ENCODE assay signal across 7 mouse cellular contexts in genomic region chrX:74392535-74393443, GRCm38 (mm10). TPM values are rescaled to one million over a fixed set of nuclear protein-coding genes. Genes with fewer than 3 reads are reported as not detected.
DNase-seq lines count a peak whose midpoint lies in the region; ATAC-seq and TF ChIP-seq lines count a peak whose summit lies in the region.

Gene Fam3a, minus strand, starts transcription at chrX:74393272.
Gene Ikbkg, plus strand, starts transcription at chrX:74393290.

- H3K27ac ChIP-seq in embryonic facial prominence, embryonic 11.5 days (replicated peaks; ENCODE audit: low read depth, low read length), result no peak within 1 kb of the TSS; the same call in 1 of the 2 replicates
- peak within 1 kb of the TSS; percentile 86 for H3K27ac ChIP-seq in limb, embryonic 12.5 days
- H3K27ac ChIP-seq in midbrain, embryonic 15.5 days, result peak within 1 kb of the TSS; percentile 87
- peak within 1 kb of the TSS; percentile 92 for H3K27ac ChIP-seq in spleen, adult 2 months (ENCODE audit: insufficient read depth, low read length)

- DNase-seq in adrenal gland, postnatal 14 days, result peak; percentile 88
- peak; percentile 86 for DNase-seq in embryonic facial prominence, embryonic 11.5 days (ENCODE audit: low spot score)
- peak; percentile 81 for DNase-seq in kidney, adult 18-20 months
- peak; percentile 81 for DNase-seq in spleen, adult 2 months (ENCODE audit: low read depth in 1 of 2, low spot score in 2 of 2)

- peak; percentile 41; the same call in 1 of the 2 replicates for TF ChIP-seq CTCF in spleen, adult 2 months (IDR thresholded peaks at IDR 0.05; ENCODE audit: extremely low read depth, insufficient read depth, insufficient read length, insufficient replicate concordance)

- H3K4me3 ChIP-seq in embryonic facial prominence, embryonic 11.5 days (ENCODE audit: low read depth, low read length), result peak within 1 kb of the TSS; percentile 48
- peak within 1 kb of the TSS; percentile 51 for H3K4me3 ChIP-seq in limb, embryonic 12.5 days (replicated peaks)
- H3K4me3 ChIP-seq in midbrain, embryonic 15.5 days, result peak within 1 kb of the TSS; percentile 47
- peak within 1 kb of the TSS; percentile 73 for H3K4me3 ChIP-seq in spleen, adult 2 months (ENCODE audit: extremely low read depth, insufficient read depth, insufficient read length)

- no peaks in the 10 kb centered on the region for H3K4me1 ChIP-seq in embryonic facial prominence, embryonic 11.5 days (ENCODE audit: control insufficient read depth, insufficient read depth, low read length)
- H3K4me1 ChIP-seq in limb, embryonic 12.5 days (replicated peaks), result 0 out of 2 replicates have a peak, but pooled peaks cover 2% of the 10 kb centered on the region
- peaks cover 16% of the 10 kb centered on the region for H3K4me1 ChIP-seq in midbrain, embryonic 15.5 days
- H3K4me1 ChIP-seq in spleen, adult 2 months (ENCODE audit: control insufficient read depth, insufficient read depth, insufficient read length), result peaks cover 4% of the 10 kb centered on the region; the same call in 1 of the 2 replicates

- no peaks in the 10 kb centered on the region for H3K9me3 ChIP-seq in embryonic facial prominence, embryonic 11.5 days (replicated peaks; ENCODE audit: control insufficient read depth, low read length)
- H3K9me3 ChIP-seq in limb, embryonic 12.5 days, result no peaks in the 10 kb centered on the region
- no peaks in the 10 kb centered on the region for H3K9me3 ChIP-seq in midbrain, embryonic 15.5 days

- TF ChIP-seq POLR2A in spleen, adult 2 months (IDR thresholded peaks at IDR 0.05; ENCODE audit: low read depth, low read length), result peak; percentile 36

- ATAC-seq in embryonic facial prominence, embryonic 11.5 days (replicated peaks; ENCODE audit: insufficient number of reproducible peaks, low FRiP score, low TSS enrichment, low read depth), result peak; percentile 99
- peak; percentile 100 for ATAC-seq in granulocyte monocyte progenitor cell, adult 5-6 weeks (replicated peaks; ENCODE audit: poor library complexity, severe bottlenecking)
- ATAC-seq in limb, embryonic 12.5 days (ENCODE audit: insufficient number of reproducible peaks, insufficient read depth, low FRiP score, low TSS enrichment, low read depth), result peak; percentile 100
- peak; percentile 100 for ATAC-seq in midbrain, embryonic 15.5 days (replicated peaks)

- H3K9ac ChIP-seq in embryonic facial prominence, embryonic 11.5 days (replicated peaks; ENCODE audit: low read length), result peak within 1 kb of the TSS; percentile 84
- H3K9ac ChIP-seq in limb, embryonic 12.5 days (replicated peaks), result peak within 1 kb of the TSS; percentile 78
- peak within 1 kb of the TSS; percentile 58 for H3K9ac ChIP-seq in midbrain, embryonic 15.5 days

- H3K36me3 ChIP-seq in embryonic facial prominence, embryonic 11.5 days (replicated peaks; ENCODE audit: control insufficient read depth, insufficient read depth, low read depth, low read length), result no peaks in the 10 kb centered on the region
- H3K36me3 ChIP-seq in limb, embryonic 12.5 days, result no peaks in the 10 kb centered on the region
- H3K36me3 ChIP-seq in midbrain, embryonic 15.5 days (replicated peaks), result no peaks in the 10 kb centered on the region
- no peaks in the 10 kb centered on the region for H3K36me3 ChIP-seq in spleen, adult 2 months (ENCODE audit: control insufficient read depth, insufficient read depth, low read length)

- H3K4me2 ChIP-seq in embryonic facial prominence, embryonic 11.5 days (ENCODE audit: low read depth, low read length), result peak within 1 kb of the TSS; percentile 61
- peak within 1 kb of the TSS; percentile 60 for H3K4me2 ChIP-seq in limb, embryonic 12.5 days
- peak within 1 kb of the TSS; percentile 59 for H3K4me2 ChIP-seq in midbrain, embryonic 15.5 days

- WGBS in embryonic facial prominence, embryonic 11.5 days, result 17% methylated on average over 28 of the region's 30 CpGs
- 15% methylated on average over 30 of the region's 30 CpGs for WGBS in limb, embryonic 12.5 days
- WGBS in midbrain, embryonic 15.5 days, result 23% methylated on average over 30 of the region's 30 CpGs
- WGBS in spleen, adult 2 months, result 23% methylated on average over 30 of the region's 30 CpGs

- H3K27me3 ChIP-seq in embryonic facial prominence, embryonic 11.5 days (ENCODE audit: control insufficient read depth, insufficient read depth, low read length), result no peaks in the 10 kb centered on the region
- H3K27me3 ChIP-seq in limb, embryonic 12.5 days, result no peaks in the 10 kb centered on the region
- H3K27me3 ChIP-seq in midbrain, embryonic 15.5 days (replicated peaks), result no peaks in the 10 kb centered on the region
- H3K27me3 ChIP-seq in spleen, adult 2 months (ENCODE audit: control insufficient read depth, insufficient read depth, low read length), result no peaks in the 10 kb centered on the region

RNA-seq across cellular contexts. Expression of gene Fam3a, which starts in this region (rescaled TPM):
- 26.6 and 29.7 TPM in 2 replicates for total RNA-seq in adrenal gland, postnatal 14 days (2021)
- 26.7 and 27.6 TPM in 2 replicates for polyA plus RNA-seq in embryonic facial prominence, embryonic 11.5 days (2014; fragmentation: Nextera tagmentation; extraction: Ambion mirVana)
- total RNA-seq in granulocyte monocyte progenitor cell, adult 5-6 weeks (2014; fragmentation: Nextera tagmentation), result 8.8 and 21.1 TPM in 2 replicates
- total RNA-seq in granulocyte monocyte progenitor cell, adult 5-6 weeks (2017), result 12.3 and 14.7 TPM in 2 replicates
- 30.5 and 32.6 TPM in 2 replicates for polyA plus RNA-seq in limb, embryonic 12.5 days (2016; fragmentation: Nextera tagmentation; extraction: Ambion mirVana)
- 36.2 and 38.3 TPM in 2 replicates for polyA plus RNA-seq in midbrain, embryonic 15.5 days (2015; fragmentation: Nextera tagmentation; extraction: Ambion mirVana)
- polyA plus RNA-seq in spleen, adult 2 months (2012; rRNA removed), result 25.4 and 32.9 TPM in 2 replicates

RNA-seq across cellular contexts. Expression of gene Ikbkg, which starts in this region (rescaled TPM):
- 56.3 and 56.5 TPM in 2 replicates for total RNA-seq in adrenal gland, postnatal 14 days (2021)
- 22.0 and 22.2 TPM in 2 replicates for polyA plus RNA-seq in embryonic facial prominence, embryonic 11.5 days (2014; fragmentation: Nextera tagmentation; extraction: Ambion mirVana)
- 13.1 and 23.7 TPM in 2 replicates for total RNA-seq in granulocyte monocyte progenitor cell, adult 5-6 weeks (2014; fragmentation: Nextera tagmentation)
- 23.1 and 57.0 TPM in 2 replicates for total RNA-seq in granulocyte monocyte progenitor cell, adult 5-6 weeks (2017)
- polyA plus RNA-seq in limb, embryonic 12.5 days (2016; fragmentation: Nextera tagmentation; extraction: Ambion mirVana), result 22.1 and 22.3 TPM in 2 replicates
- polyA plus RNA-seq in midbrain, embryonic 15.5 days (2015; fragmentation: Nextera tagmentation; extraction: Ambion mirVana), result 15.2 and 16.0 TPM in 2 replicates
- polyA plus RNA-seq in spleen, adult 2 months (2012; rRNA removed), result 10.1 and 14.7 TPM in 2 replicates
